Mouse (Mus musculus): ENCODE measurements around the gene Pde10a. TPM values are rescaled to one million over a fixed set of nuclear protein-coding genes. Genes with fewer than 3 reads are reported as not detected.

Pde10a gene
- polyA plus RNA-seq, 1 experiment from 2014 or later = 0.88 TPM

- peak; percentile 77 for ATAC-seq (ENCODE audit: low read depth)
- Histone ChIP-seq H3K4me3 (ENCODE audit: low read length) (peak overlapping the region; percentile 71), H3K27ac (ENCODE audit: low read length) (peak overlapping the region; percentile 75), H3K27me3 (ENCODE audit: control insufficient read depth, insufficient read depth, low read depth, low read length) (peaks cover 59% of the 10 kb centered on the region), H3K4me1 (replicated peaks; ENCODE audit: control insufficient read depth, insufficient read depth, low read length) (peaks cover 19% of the 10 kb centered on the region), H3K36me3 (ENCODE audit: control insufficient read depth, insufficient read depth, low read length) (no peaks in the 10 kb centered on the region), H3K4me2 (ENCODE audit: low read depth, low read length) (peak overlapping the region; percentile 90), H3K9ac (ENCODE audit: low read length) (peak overlapping the region; percentile 72), H3K9me3 (ENCODE audit: control insufficient read depth, low read length) (no peaks in the 10 kb centered on the region)
- WGBS = 0% methylated on average over 43 of the region's 53 CpGs
These were observed 275.4 kb downstream of the Pde10a start for GRCm38 (mm10) chr17:8800478-8801082.

GRCm38 (mm10) chr17:8801083-8801854 lies 276.1 kb downstream of the Pde10a start:
- Histone ChIP-seq H3K4me1 (replicated peaks; ENCODE audit: control insufficient read depth, insufficient read depth, low read length) (peaks cover 19% of the 10 kb centered on the region), H3K9me3 (ENCODE audit: control insufficient read depth, low read length) (no peaks in the 10 kb centered on the region), H3K9ac (ENCODE audit: low read length) (peak overlapping the region; percentile 72), H3K27ac (ENCODE audit: low read length) (peak overlapping the region; percentile 75), H3K4me2 (ENCODE audit: low read depth, low read length) (peak overlapping the region; percentile 90), H3K27me3 (ENCODE audit: control insufficient read depth, insufficient read depth, low read depth, low read length) (peaks cover 62% of the 10 kb centered on the region), H3K36me3 (ENCODE audit: control insufficient read depth, insufficient read depth, low read length) (no peaks in the 10 kb centered on the region), H3K4me3 (ENCODE audit: low read length) (peak overlapping the region; percentile 71)
- peak; percentile 91 for ATAC-seq (ENCODE audit: low read depth)
- 0% methylated on average over 19 of the region's 72 CpGs for WGBS

- H3K27ac ChIP-seq (ENCODE audit: low read length) = 0 out of 2 replicates have a peak overlapping the region, but pooled peaks have one; percentile 75
- peaks cover 19% of the 10 kb centered on the region for H3K4me1 ChIP-seq (replicated peaks; ENCODE audit: control insufficient read depth, insufficient read depth, low read length)
- no peak for ATAC-seq (ENCODE audit: low read depth)
- H3K4me2 ChIP-seq (ENCODE audit: low read depth, low read length) = peak overlapping the region; percentile 90
- peaks cover 62% of the 10 kb centered on the region for H3K27me3 ChIP-seq (ENCODE audit: control insufficient read depth, insufficient read depth, low read depth, low read length)
- no peaks in the 10 kb centered on the region for H3K36me3 ChIP-seq (ENCODE audit: control insufficient read depth, insufficient read depth, low read length)
- under 1% methylated on average over 31 of the region's 31 CpGs for WGBS
- H3K9ac ChIP-seq (ENCODE audit: low read length) = peak overlapping the region; percentile 72
- peak overlapping the region; percentile 71 for H3K4me3 ChIP-seq (ENCODE audit: low read length)
- H3K9me3 ChIP-seq (ENCODE audit: control insufficient read depth, low read length) = no peaks in the 10 kb centered on the region
These were observed 276.6 kb downstream of the Pde10a start for GRCm38 (mm10) chr17:8801855-8802104.

- Histone ChIP-seq H3K4me3 (ENCODE audit: low read length) (peak overlapping the region; percentile 71), H3K36me3 (ENCODE audit: control insufficient read depth, insufficient read depth, low read length) (no peaks in the 10 kb centered on the region), H3K27ac (ENCODE audit: low read length) (no peak overlapping the region), H3K4me2 (ENCODE audit: low read depth, low read length) (peak overlapping the region; percentile 90), H3K9me3 (ENCODE audit: control insufficient read depth, low read length) (no peaks in the 10 kb centered on the region), H3K27me3 (ENCODE audit: control insufficient read depth, insufficient read depth, low read depth, low read length) (peaks cover 62% of the 10 kb centered on the region), H3K4me1 (replicated peaks; ENCODE audit: control insufficient read depth, insufficient read depth, low read length) (peaks cover 19% of the 10 kb centered on the region), H3K9ac (ENCODE audit: low read length) (peak overlapping the region; percentile 72)
- WGBS = under 1% methylated on average over 33 of the region's 33 CpGs
- ATAC-seq (ENCODE audit: low read depth) = no peak
These were observed 277.2 kb downstream of the Pde10a start for GRCm38 (mm10) chr17:8802161-8802888.

GRCm38 (mm10) chr17:8802889-8803799 lies 278.0 kb downstream of the Pde10a start:
- Histone ChIP-seq H3K36me3 (ENCODE audit: control insufficient read depth, insufficient read depth, low read length) (no peaks in the 10 kb centered on the region), H3K4me1 (replicated peaks; ENCODE audit: control insufficient read depth, insufficient read depth, low read length) (peaks cover 19% of the 10 kb centered on the region), H3K4me2 (ENCODE audit: low read depth, low read length) (peak overlapping the region; percentile 90), H3K27ac (ENCODE audit: low read length) (no peak overlapping the region), H3K9me3 (ENCODE audit: control insufficient read depth, low read length) (no peaks in the 10 kb centered on the region), H3K9ac (ENCODE audit: low read length) (no peak overlapping the region; the same call in 1 of the 2 replicates), H3K27me3 (ENCODE audit: control insufficient read depth, insufficient read depth, low read depth, low read length) (peaks cover 58% of the 10 kb centered on the region), H3K4me3 (ENCODE audit: low read length) (peak overlapping the region; percentile 71)
- no peak for ATAC-seq (ENCODE audit: low read depth)
- 13% methylated on average over 27 of the region's 27 CpGs for WGBS

GRCm38 (mm10) chr17:8807345-8807744 lies 282.2 kb downstream of the Pde10a start:
- no peak overlapping the region for H3K4me2 ChIP-seq (ENCODE audit: low read depth, low read length)
- WGBS = 53% methylated on average over 3 of the region's 3 CpGs
- H3K9me3 ChIP-seq (ENCODE audit: control insufficient read depth, low read length) = no peaks in the 10 kb centered on the region
- H3K27ac ChIP-seq (ENCODE audit: low read length) = no peak overlapping the region
- no peaks in the 10 kb centered on the region for H3K36me3 ChIP-seq (ENCODE audit: control insufficient read depth, insufficient read depth, low read length)
- peaks cover 12% of the 10 kb centered on the region for H3K4me1 ChIP-seq (replicated peaks; ENCODE audit: control insufficient read depth, insufficient read depth, low read length)
- H3K27me3 ChIP-seq (ENCODE audit: control insufficient read depth, insufficient read depth, low read depth, low read length) = peaks cover 23% of the 10 kb centered on the region
- H3K9ac ChIP-seq (ENCODE audit: low read length) = no peak overlapping the region
- ATAC-seq (ENCODE audit: low read depth) = no peak
- no peak overlapping the region for H3K4me3 ChIP-seq (ENCODE audit: low read length)

- Histone ChIP-seq H3K36me3 (ENCODE audit: control insufficient read depth, insufficient read depth, low read length) (no peaks in the 10 kb centered on the region), H3K4me1 (replicated peaks; ENCODE audit: control insufficient read depth, insufficient read depth, low read length) (peaks cover 9% of the 10 kb centered on the region), H3K4me2 (ENCODE audit: low read depth, low read length) (no peak overlapping the region), H3K9me3 (ENCODE audit: control insufficient read depth, low read length) (no peaks in the 10 kb centered on the region), H3K27me3 (ENCODE audit: control insufficient read depth, insufficient read depth, low read depth, low read length) (peaks cover 4% of the 10 kb centered on the region; the same call in 1 of the 2 replicates), H3K9ac (ENCODE audit: low read length) (no peak overlapping the region), H3K27ac (ENCODE audit: low read length) (no peak overlapping the region), H3K4me3 (ENCODE audit: low read length) (no peak overlapping the region)
- ATAC-seq (ENCODE audit: low read depth) = no peak
- 48% methylated on average over 6 of the region's 6 CpGs for WGBS
These were observed 284.6 kb downstream of the Pde10a start for GRCm38 (mm10) chr17:8809771-8810170.

- H3K9ac ChIP-seq (ENCODE audit: low read length) = no peak overlapping the region
- H3K27me3 ChIP-seq (ENCODE audit: control insufficient read depth, insufficient read depth, low read depth, low read length) = peaks cover 3% of the 10 kb centered on the region; the same call in 1 of the 2 replicates
- no peak overlapping the region for H3K27ac ChIP-seq (ENCODE audit: low read length)
- ATAC-seq (ENCODE audit: low read depth) = no peak
- WGBS = 77% methylated on average over 8 of the region's 8 CpGs
- H3K9me3 ChIP-seq (ENCODE audit: control insufficient read depth, low read length) = no peaks in the 10 kb centered on the region
- peaks cover 9% of the 10 kb centered on the region for H3K4me1 ChIP-seq (replicated peaks; ENCODE audit: control insufficient read depth, insufficient read depth, low read length)
- H3K4me2 ChIP-seq (ENCODE audit: low read depth, low read length) = no peak overlapping the region
- no peaks in the 10 kb centered on the region for H3K36me3 ChIP-seq (ENCODE audit: control insufficient read depth, insufficient read depth, low read length)
- no peak overlapping the region for H3K4me3 ChIP-seq (ENCODE audit: low read length)
These were observed 285.0 kb downstream of the Pde10a start for GRCm38 (mm10) chr17:8810201-8810600.

Data from lung, embryonic 16.5 days (tissue).